Mouse (Mus musculus): ENCODE results near the gene Mrpl58. TPM values are rescaled to one million over a fixed set of nuclear protein-coding genes. Genes with fewer than 3 reads are reported as not detected.

Mrpl58 gene
- polyA plus RNA-seq, 1 experiment from 2014 or later: 180 TPM

DNA sequence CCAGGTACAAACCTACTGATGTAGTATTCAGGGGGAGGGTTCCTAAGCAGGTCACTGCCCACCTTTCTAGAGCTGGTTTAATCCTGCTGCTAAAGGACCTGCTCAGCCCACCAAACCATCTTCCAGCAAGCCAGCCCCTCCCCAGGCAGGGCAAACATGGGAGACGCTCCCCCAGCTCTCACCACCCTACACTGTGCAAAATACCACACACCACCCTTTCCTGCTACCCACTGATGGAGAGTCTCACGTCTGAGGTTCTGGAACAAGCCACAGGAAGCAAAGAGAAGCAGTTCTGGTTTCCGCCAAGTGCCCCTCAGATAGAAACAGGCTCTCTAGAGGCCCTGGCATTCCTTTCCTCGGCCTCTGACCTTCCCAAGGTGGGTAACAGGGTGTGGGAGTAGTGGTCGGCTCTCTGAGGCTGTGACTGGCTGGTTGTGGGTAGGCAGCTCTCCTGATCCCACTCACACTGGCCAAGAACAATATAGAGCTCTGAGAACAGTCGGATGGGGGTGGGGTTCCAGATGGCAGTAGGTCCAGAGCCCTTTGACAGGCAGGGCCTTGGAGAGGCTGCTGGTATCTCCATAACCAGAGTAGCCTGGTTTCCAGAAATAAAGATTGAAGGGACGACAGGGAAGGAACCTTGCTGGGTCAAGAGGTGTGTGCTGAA, 37.4 kb upstream of the Mrpl58 start:
- TF ChIP-seq CTCF (IDR thresholded peaks at IDR 0.05) (no peak), EP300 (IDR thresholded peaks at IDR 0.05) (no peak)
- H3K9ac ChIP-seq (replicated peaks; ENCODE audit: low read depth): no peak overlapping the region
- H3K9me3 ChIP-seq (ENCODE audit: low read length): no peaks in the 10 kb centered on the region
- H3K4me2 ChIP-seq (replicated peaks; ENCODE audit: low read depth, low read length): peak overlapping the region; percentile 81
- ATAC-seq (no peak; the same call in 1 of the 2 replicates), DNase-seq (ENCODE audit: low spot score) (peak; percentile 21)
- peak overlapping the region; percentile 57; the same call in 1 of the 2 replicates for H3K27ac ChIP-seq (ENCODE audit: low read length)
- 21% methylated on average over 7 of the region's 7 CpGs for WGBS
- H3K4me3 ChIP-seq (ENCODE audit: low read depth, low read length): peak overlapping the region; percentile 54
- H3K27me3 ChIP-seq (replicated peaks; ENCODE audit: insufficient read depth, low read length): no peaks in the 10 kb centered on the region
- no peaks in the 10 kb centered on the region for H3K36me3 ChIP-seq (ENCODE audit: insufficient read depth, low read length)
- peaks cover 10% of the 10 kb centered on the region for H3K4me1 ChIP-seq (ENCODE audit: insufficient read depth, low read depth, low read length)

GRCm38 (mm10) chr11:115366706-115367394, 36.7 kb upstream of the Mrpl58 start:
- ATAC-seq: peak; percentile 58
- WGBS: 6% methylated on average over 28 of the region's 28 CpGs

GRCm38 (mm10) chr11:115367395-115367944, 36.1 kb upstream of the Mrpl58 start, which contains the start of gene Hid1:
Gene Hid1, minus strand, starts transcription at chr11:115367756.
- 2% methylated on average over 36 of the region's 39 CpGs for WGBS
- Histone ChIP-seq H3K9me3 (ENCODE audit: low read length) (no peaks in the 10 kb centered on the region), H3K27ac (ENCODE audit: low read length) (no peak within 1 kb of the TSS), H3K27me3 (replicated peaks; ENCODE audit: insufficient read depth, low read length) (no peaks in the 10 kb centered on the region), H3K9ac (replicated peaks; ENCODE audit: low read depth) (peak within 1 kb of the TSS; percentile 48), H3K36me3 (ENCODE audit: insufficient read depth, low read length) (no peaks in the 10 kb centered on the region), H3K4me1 (ENCODE audit: insufficient read depth, low read depth, low read length) (peaks cover 10% of the 10 kb centered on the region), H3K4me2 (replicated peaks; ENCODE audit: low read depth, low read length) (peak within 1 kb of the TSS; percentile 81), H3K4me3 (ENCODE audit: low read depth, low read length) (peak within 1 kb of the TSS; percentile 54)
- DNase-seq (ENCODE audit: low spot score) (peak; percentile 77), ATAC-seq (peak; percentile 88)
- TF ChIP-seq EP300 (IDR thresholded peaks at IDR 0.05) (no peak), CTCF (IDR thresholded peaks at IDR 0.05) (no peak)

More at GRCm38 (mm10) chr11:115366706-115367394, 36.7 kb upstream of the Mrpl58 start:
- peak overlapping the region; percentile 54 for H3K4me3 ChIP-seq (ENCODE audit: low read depth, low read length)
- DNase-seq (ENCODE audit: low spot score): no peak
- peak overlapping the region; percentile 81 for H3K4me2 ChIP-seq (replicated peaks; ENCODE audit: low read depth, low read length)
- H3K36me3 ChIP-seq (ENCODE audit: insufficient read depth, low read length): no peaks in the 10 kb centered on the region
- H3K9me3 ChIP-seq (ENCODE audit: low read length): no peaks in the 10 kb centered on the region
- H3K4me1 ChIP-seq (ENCODE audit: insufficient read depth, low read depth, low read length): peaks cover 10% of the 10 kb centered on the region
- H3K9ac ChIP-seq (replicated peaks; ENCODE audit: low read depth): peak overlapping the region; percentile 48
- no peaks in the 10 kb centered on the region for H3K27me3 ChIP-seq (replicated peaks; ENCODE audit: insufficient read depth, low read length)
- 0 out of 2 replicates have a peak overlapping the region, but pooled peaks have one; percentile 57 for H3K27ac ChIP-seq (ENCODE audit: low read length)
- TF ChIP-seq CTCF (IDR thresholded peaks at IDR 0.05) (no peak), EP300 (IDR thresholded peaks at IDR 0.05) (no peak)

DNA sequence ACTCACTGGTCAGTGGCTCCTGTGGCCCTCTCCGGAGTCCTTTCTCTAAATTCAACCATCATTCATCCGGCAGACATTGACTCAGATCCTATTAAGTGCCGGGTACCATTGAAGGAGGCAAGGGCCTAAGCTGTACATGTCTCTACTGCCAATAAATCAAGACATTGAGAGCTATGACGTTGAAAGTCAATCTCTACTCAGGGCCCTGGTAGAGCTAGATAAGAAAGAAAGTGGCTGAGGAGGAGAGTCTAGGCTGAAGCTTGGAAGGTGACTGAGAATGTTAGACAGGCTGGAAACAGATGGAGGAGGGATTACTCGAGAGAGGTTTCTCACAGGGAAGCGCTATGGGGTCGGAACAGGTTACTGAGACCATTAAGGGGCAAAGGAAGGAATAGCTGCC, 33.2 kb upstream of the Mrpl58 start:
- no peak for ATAC-seq
- H3K9ac ChIP-seq (replicated peaks; ENCODE audit: low read depth): no peak overlapping the region
- no peaks in the 10 kb centered on the region for H3K36me3 ChIP-seq (ENCODE audit: insufficient read depth, low read length)
- H3K27me3 ChIP-seq (replicated peaks; ENCODE audit: insufficient read depth, low read length): peaks cover 3% of the 10 kb centered on the region; the same call in 1 of the 2 replicates
- no peak overlapping the region for H3K4me2 ChIP-seq (replicated peaks; ENCODE audit: low read depth, low read length)
- DNase-seq (ENCODE audit: low spot score): no peak
- H3K4me1 ChIP-seq (ENCODE audit: insufficient read depth, low read depth, low read length): peaks cover 15% of the 10 kb centered on the region
- H3K27ac ChIP-seq (ENCODE audit: low read length): no peak overlapping the region
- no peaks in the 10 kb centered on the region for H3K9me3 ChIP-seq (ENCODE audit: low read length)
- 49% methylated on average over 7 of the region's 7 CpGs for WGBS
- no peak overlapping the region for H3K4me3 ChIP-seq (ENCODE audit: low read depth, low read length)
- no peak for TF ChIP-seq CTCF (IDR thresholded peaks at IDR 0.05)

- no peak overlapping the region for H3K27ac ChIP-seq (ENCODE audit: low read length)
- H3K9me3 ChIP-seq (ENCODE audit: low read length): no peaks in the 10 kb centered on the region
- H3K4me3 ChIP-seq (ENCODE audit: low read depth, low read length): no peak overlapping the region
- no peak overlapping the region for H3K4me2 ChIP-seq (replicated peaks; ENCODE audit: low read depth, low read length)
- no peak for DNase-seq (ENCODE audit: low spot score)
- no peak for ATAC-seq
- H3K27me3 ChIP-seq (replicated peaks; ENCODE audit: insufficient read depth, low read length): peaks cover 3% of the 10 kb centered on the region; the same call in 1 of the 2 replicates
- H3K36me3 ChIP-seq (ENCODE audit: insufficient read depth, low read length): no peaks in the 10 kb centered on the region
- H3K4me1 ChIP-seq (ENCODE audit: insufficient read depth, low read depth, low read length): peaks cover 8% of the 10 kb centered on the region
- no peak overlapping the region for H3K9ac ChIP-seq (replicated peaks; ENCODE audit: low read depth)
- 55% methylated on average over 8 of the region's 8 CpGs for WGBS
- TF ChIP-seq EP300 (IDR thresholded peaks at IDR 0.05) (no peak), CTCF (IDR thresholded peaks at IDR 0.05) (no peak)
These were observed 32.2 kb upstream of the Mrpl58 start for GRCm38 (mm10) chr11:115371354-115371753.

DNA sequence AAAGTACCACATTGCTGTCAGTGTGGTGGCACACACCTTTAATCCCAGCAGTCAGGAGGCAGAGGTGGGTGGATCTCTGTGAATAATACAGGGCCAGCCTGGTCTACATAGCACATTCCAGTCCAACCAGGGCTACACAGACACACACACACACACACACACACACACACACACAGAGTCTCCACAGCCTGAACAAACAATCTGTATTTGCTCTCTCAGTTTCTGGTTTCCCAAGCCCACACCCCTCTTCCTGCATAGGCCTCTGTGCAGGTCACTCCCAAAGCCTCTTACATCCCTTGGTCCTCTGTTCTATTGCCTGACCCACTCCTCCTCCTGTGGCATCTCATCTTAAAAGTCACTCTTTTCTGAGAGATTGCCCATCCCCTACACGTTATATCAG, 31.5 kb upstream of the Mrpl58 start:
- TF ChIP-seq EP300 (IDR thresholded peaks at IDR 0.05): no peak
- TF ChIP-seq CTCF (IDR thresholded peaks at IDR 0.05): no peak
- WGBS: 61% methylated on average over 1 of the region's 1 CpGs
- no peak overlapping the region for H3K27ac ChIP-seq (ENCODE audit: low read length)
- no peak overlapping the region for H3K4me2 ChIP-seq (replicated peaks; ENCODE audit: low read depth, low read length)
- peaks cover 5% of the 10 kb centered on the region; the same call in 1 of the 2 replicates for H3K4me1 ChIP-seq (ENCODE audit: insufficient read depth, low read depth, low read length)
- DNase-seq (ENCODE audit: low spot score): no peak
- H3K9me3 ChIP-seq (ENCODE audit: low read length): no peaks in the 10 kb centered on the region
- no peak for ATAC-seq
- H3K27me3 ChIP-seq (replicated peaks; ENCODE audit: insufficient read depth, low read length): peaks cover 3% of the 10 kb centered on the region; the same call in 1 of the 2 replicates
- H3K36me3 ChIP-seq (ENCODE audit: insufficient read depth, low read length): no peaks in the 10 kb centered on the region
- no peak overlapping the region for H3K4me3 ChIP-seq (ENCODE audit: low read depth, low read length)
- H3K9ac ChIP-seq (replicated peaks; ENCODE audit: low read depth): no peak overlapping the region
